Mouse (Mus musculus): ENCODE data around the gene B830017H08Rik.

GRCm38 (mm10) chr16:17848431-17848830, 15.5 kb downstream of the B830017H08Rik start:
- TF ChIP-seq POLR2A (IDR thresholded peaks at IDR 0.05; ENCODE audit: low read depth, low read length) = no peak
- no peak for TF ChIP-seq CTCF (IDR thresholded peaks at IDR 0.05; ENCODE audit: extremely low read depth, insufficient read depth, insufficient read length, insufficient replicate concordance)

Data from spleen, adult 2 months (tissue).